Mouse (Mus musculus) left cerebral cortex, adult 11 months (tissue): ENCODE data around the gene Grin3b.

Experiments
- DNase-seq: peaks from one replicate; pipeline ENCODE4 v3.0.0; 2022; ENCODE audit warnings: low spot score

The Grin3b gene

DNA sequence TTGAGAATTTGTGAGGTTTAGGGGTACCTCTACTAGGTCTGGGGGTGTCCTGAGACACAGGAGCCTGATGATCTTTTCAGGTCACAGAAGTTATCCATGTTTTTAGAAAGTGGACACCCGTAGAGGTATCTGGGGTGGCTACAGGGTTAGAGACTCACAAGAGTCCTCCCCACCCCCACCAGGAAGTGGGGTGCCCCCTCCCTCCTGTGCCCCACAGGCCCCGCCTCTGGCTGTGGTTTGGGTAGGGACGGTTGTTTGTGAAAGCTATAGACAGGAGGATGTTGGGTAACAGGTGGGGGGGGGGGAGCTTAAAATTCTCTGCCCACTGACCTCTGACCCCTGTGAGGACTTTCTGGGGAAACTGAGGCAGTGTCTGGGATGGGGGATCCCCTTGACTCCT is 46.8 kb downstream of the Grin3b start:
- DNase-seq = no peak

DNA sequence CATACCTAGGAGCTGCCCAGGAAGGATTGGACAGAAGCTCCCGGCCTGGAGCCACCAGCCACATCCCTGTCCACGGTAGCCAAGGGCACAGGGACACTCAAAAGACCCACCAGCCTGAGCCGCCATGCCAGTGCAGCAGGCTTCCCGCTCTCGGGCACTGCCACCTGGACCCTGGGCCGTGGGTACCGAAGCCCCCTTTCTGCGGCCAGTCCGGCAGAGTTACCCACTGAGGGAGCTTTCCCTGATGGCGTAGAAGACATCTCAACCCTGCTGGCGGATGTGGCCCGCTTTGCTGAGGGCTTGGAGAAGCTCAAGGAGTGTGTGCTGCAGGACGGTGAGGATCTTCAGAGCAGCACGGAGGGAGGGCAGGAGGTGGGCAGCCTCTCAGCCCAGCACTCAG is 47.3 kb downstream of the Grin3b start:
- no peak for DNase-seq

DNA sequence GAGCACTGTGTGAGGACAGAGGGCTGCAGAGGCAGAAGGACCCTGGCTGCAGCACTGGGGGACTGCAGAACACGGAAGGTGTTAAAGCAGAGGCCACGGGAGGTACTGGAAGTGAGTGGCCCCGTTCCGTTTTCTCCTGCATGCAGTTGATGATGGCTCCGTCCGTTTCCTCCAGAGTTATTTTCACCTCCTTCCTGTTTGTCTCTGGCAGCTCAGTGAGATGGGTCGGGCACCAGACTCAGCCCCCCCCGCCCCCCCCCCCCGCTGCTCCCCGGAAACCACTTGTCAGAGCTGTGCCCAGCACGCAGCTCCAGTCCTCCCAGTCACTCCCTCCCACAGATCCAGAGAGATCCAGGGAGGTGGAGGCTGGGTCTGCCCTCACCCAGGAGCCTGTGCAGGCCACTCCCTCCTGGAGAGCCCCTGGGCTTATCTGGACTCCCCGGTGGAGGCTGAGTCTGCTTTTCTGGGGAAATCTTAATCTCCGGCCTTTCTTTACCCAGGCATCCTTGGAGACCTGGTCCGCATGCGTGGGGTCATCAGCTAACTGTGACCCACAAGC is 48.3 kb downstream of the Grin3b start:
- DNase-seq = no peak

DNA sequence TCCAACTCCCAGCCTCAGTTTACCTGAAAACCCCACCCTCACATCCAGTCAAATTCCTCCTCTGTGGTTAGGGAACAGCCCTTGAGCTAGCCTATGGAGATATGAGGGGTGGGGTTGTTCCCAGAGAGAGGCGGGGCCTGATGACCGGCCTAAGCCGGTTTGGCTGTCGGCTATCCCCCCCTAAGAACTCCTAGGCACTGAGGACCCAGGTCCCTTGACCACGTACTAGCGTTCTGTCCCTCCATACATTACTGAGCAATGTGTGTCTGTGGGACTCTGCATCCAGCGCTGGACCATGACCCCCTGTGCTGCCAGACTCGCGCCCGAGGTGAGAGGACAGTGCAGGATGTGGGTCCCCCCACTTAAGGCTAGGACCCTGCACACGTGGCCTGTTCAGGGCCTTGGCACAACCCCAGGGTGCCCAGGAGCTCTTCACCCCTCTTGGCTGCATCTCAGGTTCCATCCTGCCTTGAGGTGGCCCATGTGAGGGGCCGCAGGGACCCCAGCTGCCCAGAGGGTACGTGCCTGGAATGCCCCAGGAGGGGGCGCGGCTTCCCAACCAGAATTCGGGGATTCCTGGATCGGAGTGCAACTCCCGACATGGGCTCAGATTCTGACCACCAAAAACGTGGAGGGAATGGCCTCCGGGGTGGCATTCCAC is 49.1 kb downstream of the Grin3b start:
- no peak for DNase-seq

DNA sequence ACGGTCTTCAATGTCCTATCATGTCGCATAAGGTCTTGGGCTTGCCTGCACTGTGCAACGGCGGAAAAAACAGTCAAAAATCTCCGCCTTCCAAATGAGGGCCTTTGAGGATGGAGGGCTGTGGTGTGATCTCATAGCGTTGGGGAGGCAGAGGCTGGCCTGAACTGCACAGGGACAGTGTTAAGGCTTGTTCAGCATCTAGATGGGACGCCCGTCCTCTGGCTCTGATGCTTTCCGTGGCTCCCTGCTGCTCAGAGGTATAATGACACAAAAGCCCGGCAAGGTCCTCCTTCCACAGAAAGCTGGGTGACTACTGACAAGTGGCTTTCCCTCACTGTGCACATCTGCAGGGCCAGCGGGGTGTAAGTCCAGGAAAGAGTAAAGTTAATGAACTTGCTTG is 49.7 kb downstream of the Grin3b start:
- no peak for DNase-seq

DNA sequence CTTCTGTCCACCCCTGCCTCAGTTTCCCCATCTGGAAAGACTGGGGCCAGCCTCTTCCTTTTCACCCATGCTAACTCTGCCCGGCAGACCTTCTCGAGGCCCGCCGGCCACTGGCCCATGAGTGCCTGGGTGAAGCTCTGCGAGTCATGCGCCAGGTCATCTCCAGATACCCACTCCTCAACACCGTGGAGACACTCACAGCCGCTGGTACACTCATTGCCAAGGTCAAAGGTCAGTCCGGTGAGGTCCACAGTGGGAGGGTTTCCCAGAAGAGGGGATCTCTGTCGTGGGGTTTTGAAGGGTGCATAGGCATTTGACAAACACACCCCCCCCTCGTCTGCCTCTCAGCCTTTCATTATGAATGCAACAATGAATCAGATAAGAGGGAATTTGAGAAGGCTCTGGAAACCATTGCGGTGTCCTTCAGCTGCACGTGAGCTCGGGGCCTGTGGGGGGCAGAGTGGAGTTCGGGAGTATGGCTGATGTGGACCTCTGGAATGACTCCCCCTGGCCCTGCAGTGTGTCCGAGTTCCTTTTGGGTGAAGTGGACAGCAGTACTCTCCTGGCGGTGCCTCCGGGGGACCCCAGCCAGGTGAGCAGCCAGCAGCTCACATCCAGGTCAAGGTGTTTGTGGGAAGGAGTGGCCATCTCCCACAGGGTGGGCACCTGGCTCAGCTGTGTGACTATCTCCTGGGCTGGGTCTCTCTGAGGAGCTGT is 50.2 kb downstream of the Grin3b start:
- DNase-seq = no peak

DNA sequence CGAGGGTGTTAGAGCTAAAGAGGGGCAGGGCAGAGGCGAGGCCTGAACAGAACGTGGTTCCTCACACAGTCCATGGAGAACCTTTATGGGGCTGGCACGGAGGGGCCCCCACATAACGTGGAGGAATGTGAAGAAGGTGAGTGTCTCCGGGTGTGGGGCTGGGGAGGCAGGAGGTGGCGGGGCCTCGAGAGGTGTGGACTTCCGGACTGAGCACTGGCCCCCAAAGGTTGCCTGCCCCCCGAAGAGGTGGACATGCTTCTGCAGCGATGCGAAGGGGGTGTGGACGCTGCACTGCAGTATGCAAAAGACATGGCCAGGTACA is 50.8 kb downstream of the Grin3b start:
- no peak for DNase-seq

DNA sequence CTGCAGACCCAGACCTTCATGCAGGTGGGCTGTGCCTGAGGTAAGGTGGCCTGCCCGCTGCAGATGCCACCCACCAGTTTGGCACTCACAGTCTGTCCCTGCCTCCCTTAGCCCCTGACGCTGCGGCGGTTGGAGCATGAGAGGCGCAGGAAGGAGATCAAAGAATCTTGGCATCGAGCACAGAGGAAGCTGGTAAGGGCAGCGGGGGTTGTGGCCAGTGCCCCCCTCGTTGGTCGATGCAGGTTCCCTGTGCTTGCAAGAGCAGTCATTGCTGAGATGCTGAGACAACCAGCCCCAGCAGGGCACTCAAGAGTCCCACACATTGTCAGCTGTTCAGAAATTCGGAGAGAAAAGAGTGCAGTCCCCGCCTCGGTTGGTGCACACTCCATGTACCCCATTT is 51.6 kb downstream of the Grin3b start:
- DNase-seq = no peak

DNA sequence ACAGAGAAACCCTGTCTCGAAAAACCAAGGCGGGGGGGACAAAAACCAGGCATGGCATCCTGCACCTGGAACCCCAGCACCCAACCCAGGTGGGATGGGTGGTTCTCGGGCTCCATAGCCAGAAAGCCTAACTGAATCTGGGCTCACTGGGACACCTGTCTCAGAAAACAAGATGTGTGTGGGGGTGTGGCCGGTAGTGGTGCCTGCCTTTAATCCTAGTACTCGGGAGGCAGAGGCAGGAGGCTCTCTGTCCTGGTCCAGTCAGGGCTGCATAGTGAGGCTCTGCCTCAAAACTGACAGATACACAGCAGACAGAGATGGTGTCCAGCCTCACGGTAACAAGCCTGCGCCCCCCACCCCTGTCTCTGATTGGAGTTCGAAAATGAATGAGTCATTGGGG is 52.3 kb downstream of the Grin3b start:
- DNase-seq = no peak

DNA sequence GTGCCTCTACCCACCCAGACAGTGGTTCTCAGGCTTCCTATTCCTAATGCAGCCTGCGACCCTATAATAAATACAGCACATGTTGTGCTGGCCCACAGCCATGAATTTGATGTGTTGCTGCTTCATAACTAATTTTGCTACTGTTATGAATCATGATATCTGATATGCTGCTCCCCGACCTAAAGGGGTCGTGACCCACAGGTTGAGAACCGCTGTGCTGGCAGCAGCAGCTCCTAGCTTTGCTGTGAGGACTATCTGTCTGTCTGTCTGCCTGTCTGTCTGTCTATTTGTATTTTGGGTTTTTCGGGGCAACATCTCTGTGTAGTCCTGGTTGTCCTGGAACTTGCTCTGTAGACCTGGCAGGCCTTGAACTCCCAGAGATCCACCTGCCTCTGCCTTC is 53.2 kb downstream of the Grin3b start:
- DNase-seq = no peak

DNA sequence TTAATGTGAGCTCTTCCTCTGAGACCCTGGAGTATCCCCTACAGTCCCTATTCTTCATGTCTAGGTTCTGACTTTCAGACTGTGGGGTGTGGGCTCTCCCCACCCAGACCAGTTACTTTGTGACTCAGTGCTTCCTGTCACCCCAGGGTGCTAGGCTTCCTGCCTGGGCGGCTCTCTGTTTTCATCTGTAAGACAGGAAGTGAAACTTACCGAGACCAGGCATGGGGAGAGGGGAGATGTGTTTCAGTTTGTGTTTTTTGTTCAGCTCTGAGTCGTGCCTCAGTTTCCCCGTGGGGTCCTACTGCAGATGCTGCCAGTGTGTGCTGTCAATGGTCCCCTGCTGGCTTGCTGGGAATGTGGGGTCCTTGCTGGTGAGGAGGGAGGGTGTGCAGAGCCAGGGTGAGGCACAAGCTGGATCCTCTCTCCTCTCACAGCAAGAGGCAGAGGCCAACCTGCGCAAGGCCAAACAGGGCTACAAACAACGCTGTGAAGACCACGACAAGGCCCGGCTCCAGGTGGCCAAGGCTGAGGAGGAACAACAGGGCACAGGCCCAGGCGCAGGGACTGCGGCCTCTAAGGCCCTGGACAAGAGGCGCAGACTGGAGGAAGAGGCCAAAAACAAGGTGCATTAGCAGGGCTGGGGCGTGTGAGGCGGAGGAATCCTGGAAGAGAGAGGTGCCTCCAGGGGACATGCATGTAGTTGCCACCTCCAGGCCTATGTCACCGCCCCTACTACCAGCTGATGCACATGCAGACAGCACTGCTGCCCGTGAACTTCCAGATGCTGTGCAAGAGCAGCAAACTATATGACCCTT is 53.9 kb downstream of the Grin3b start:
- DNase-seq = no peak

DNA sequence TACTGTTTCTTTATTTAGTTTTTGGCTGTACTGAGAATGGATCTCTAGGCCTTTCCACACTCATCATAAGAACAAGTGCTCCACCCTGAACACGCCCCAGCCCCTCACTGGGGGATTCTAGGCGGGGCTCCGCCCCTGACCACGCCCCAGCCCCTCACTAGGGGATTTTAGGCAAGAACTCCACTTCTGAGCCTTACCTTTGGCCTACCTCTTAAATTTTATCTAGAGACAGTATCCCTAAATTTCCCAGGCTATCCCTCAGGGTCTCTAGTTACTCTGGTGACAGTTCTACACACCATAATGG is 54.5 kb downstream of the Grin3b start:
- DNase-seq = no peak

DNA sequence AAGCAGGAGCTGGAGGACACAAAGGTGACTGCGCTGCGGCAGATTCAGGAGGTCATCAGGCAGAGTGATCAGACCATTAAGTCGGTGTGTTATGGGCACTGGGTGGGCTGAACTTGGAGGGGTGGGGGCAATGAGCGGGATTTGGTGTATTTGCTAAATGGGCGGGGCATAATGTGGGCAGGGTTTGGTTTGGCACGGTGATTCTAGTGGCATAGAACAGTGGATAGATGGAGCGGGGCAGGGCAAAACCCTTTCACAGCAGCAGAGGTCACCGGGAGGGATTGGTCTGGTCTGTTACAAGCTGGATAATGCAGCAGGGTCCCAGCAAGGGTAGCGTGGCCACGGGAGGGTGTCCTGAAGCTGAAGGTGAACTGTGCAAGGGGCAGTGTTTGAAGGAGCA is 54.9 kb downstream of the Grin3b start:
- no peak for DNase-seq

DNA sequence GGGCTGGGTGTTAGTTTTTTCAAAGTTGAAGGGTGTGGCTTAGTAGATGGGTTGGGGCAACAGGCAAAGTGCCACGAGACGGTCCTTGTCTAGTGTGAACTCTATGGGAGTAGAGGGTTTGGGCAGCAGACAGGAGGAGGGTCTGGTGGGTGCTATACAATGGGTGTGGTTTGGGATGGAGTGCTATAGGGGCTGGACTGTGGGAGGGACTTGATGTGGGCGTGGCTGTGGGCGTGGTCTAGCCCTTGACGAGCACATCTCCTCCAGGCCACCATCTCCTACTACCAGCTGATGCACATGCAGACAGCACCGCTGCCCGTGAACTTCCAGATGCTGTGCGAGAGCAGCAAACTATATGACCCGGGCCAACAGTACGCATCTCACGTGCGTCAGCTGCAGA is 55.4 kb downstream of the Grin3b start:
- no peak for DNase-seq
